Mouse (Mus musculus) cerebellum, adult 2 months (tissue): ENCODE results near the gene Eef2.

Experiments
- CTCF ChIP-seq: fragments of 200-500 bp; IDR thresholded peaks from 2 replicates; pipeline ENCODE4 v1.5.1; 2011; ENCODE audit warnings: low read depth, mild to moderate bottlenecking, control low read depth, low read length, moderate library complexity, borderline replicate concordance; ENCODE audit not compliant: insufficient read depth
- POLR2A ChIP-seq: fragments of 200-500 bp; IDR thresholded peaks from 2 replicates; pipeline ENCODE4 v1.6.1; 2011; ENCODE audit warnings: low read length, control low read depth, borderline replicate concordance; ENCODE audit not compliant: insufficient read depth

GRCm38 (mm10) chr10:81152609-81153008 is 23.8 kb upstream of the Eef2 start:
- TF ChIP-seq CTCF (no peak), POLR2A (no peak)
